Mouse (Mus musculus) leukemia stem cell, adult 10-12 weeks (primary cell): Measurements from ENCODE around the gene Dbf4. TPM values are rescaled to one million over a fixed set of nuclear protein-coding genes. Genes with fewer than 3 reads are reported as not detected.

Experiments
- polyA plus RNA-seq: library from polyadenylated mRNA; stranded (reverse); fragments of >175 nt; gene quantifications from 2 replicates; pipeline ENCODE4 v1.2.3, GENCODE M21; 2012; ENCODE audit warnings: low replicate concordance

The Dbf4 gene
- 15.9 and 36.2 TPM in 2 replicates for polyA plus RNA-seq

DNA sequence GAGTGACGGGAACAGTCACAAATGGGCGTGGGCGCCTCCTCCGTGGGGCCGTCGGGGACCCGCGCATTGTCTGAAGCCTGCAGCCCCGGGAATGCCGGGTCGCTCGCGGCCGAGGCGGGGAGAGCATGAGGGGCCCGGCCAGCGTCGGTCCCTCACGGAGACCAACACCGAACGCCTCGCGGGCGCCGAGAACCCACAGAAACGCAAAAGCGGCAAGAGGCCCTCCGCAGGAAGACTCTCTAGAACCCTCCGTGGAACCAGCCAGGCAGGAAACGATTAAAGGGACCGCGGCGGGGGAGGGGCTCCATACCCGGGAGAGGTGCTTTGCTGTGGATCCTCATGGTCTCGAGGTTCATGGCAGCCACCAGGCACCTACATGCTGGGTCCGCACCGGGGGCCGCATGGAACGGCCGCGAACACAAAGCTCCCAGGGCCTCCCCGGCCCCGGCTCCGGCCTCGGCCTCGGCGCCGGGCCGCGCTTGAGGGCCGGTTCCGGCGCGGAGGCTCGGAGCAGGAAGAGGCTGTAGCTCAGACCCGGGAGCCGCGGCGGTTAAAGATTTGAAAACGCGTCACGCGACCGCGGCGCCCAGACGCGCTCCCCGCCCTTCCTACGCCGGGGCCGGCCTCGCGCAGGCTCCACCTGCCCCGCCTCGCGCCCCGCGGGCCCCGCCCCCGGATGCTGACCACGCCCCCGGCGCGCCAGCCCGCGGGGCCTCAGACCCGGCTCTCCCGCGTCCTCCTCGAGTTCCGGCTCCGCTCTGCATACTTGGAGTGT lies at the start of gene Dbf4, which contains the start of gene Slc25a40:
Dbf4 (minus strand) TSS at position 560 of the 775 bp plus-strand sequence.
Slc25a40 (plus strand) TSS at position 694 of the 775 bp plus-strand sequence.

DNA sequence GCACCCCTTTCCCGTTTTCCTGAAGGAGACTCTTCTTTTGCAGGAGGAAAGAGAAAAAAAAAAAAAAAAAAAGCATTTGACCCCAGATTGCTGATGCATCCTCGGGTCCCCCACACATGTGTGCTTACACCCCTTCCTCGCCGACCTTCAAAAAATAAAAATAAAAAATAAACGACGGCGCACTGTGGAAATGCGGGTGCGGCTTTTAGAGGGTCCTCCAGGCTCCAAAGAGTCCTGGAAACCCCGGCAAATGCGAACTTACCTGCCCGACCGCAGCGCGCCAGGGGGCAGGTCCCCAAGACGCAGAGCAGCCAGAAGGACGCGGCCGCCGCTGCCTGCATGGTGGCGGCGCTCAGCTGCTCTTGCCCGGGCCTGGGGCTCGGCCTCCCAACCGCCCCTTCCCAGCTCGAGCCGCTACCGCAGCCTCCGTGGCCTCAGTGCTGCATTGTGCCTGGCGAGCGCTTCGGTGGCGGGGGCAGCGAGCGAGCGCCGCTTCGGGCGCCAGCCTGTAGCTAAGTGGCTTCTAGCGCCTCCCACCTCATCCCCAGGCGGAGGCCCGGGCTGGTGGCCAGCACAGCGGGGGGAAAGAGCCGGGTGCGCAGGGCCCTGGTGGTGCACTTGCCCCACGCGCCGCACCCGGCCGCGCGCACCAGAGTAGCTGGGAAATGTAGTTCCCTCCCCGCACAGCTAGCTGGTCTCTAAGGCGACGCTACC lies 54.7 kb downstream of the Dbf4 start, which contains the start of gene Adam22:
Adam22 (minus strand) TSS at position 547 of the 714 bp plus-strand sequence.

Other genes starting within 250 kb of the Dbf4 start
- 0.45 and 1.1 TPM in 2 replicates for gene Adam22, start 54.6 kb downstream of the Dbf4 start, polyA plus RNA-seq
- 2.1 and 2.7 TPM in 2 replicates for gene Slc25a40, start 134 bp upstream of the Dbf4 start, polyA plus RNA-seq
- 0.11 and 0.21 TPM in 2 replicates for gene Rundc3b, start 200.2 kb upstream of the Dbf4 start, polyA plus RNA-seq
- gene Abcb1a, start 237.4 kb upstream of the Dbf4 start, polyA plus RNA-seq, result 0.33 TPM in 1 of 2 replicates, not detected in the other